Mouse (Mus musculus) stomach, postnatal 0 days (tissue): ENCODE measurements around the gene Kmt5b. TPM values are rescaled to one million over a fixed set of nuclear protein-coding genes. Genes with fewer than 3 reads are reported as not detected.

ENCODE experiments used
- ATAC-seq: fragments of 200-750 bp; cut with Nextera tagmentation; 2 replicates; pipeline ENCODE4 v1.8.0; 2017; ENCODE audit not compliant: low FRiP score, low TSS enrichment
- DNase-seq: peaks from one replicate; pipeline ENCODE4 v3.0.0-alpha.2; 2016; ENCODE audit warnings: low spot score
- H3K27ac ChIP-seq: fragments of 300-500 bp; sonication (generic); replicated peaks from 2 replicates; pipeline ENCODE4 v1.5.1; 2014; ENCODE audit warnings: mild to moderate bottlenecking, control low read depth
- H3K27me3 ChIP-seq: fragments of 300-500 bp; sonication (generic); 2 replicates; pipeline ENCODE4 v1.6.1; 2014; ENCODE audit warnings: low read length; ENCODE audit not compliant: control insufficient read depth, insufficient read depth
- H3K36me3 ChIP-seq: fragments of 300-500 bp; sonication (generic); 2 replicates; pipeline ENCODE4 v1.6.1; 2014; ENCODE audit warnings: low read length, mixed read lengths; ENCODE audit not compliant: control insufficient read depth, insufficient read depth
- H3K4me1 ChIP-seq: fragments of 300-500 bp; sonication (generic); replicated peaks from 2 replicates; pipeline ENCODE4 v1.6.1; 2014; ENCODE audit warnings: antibody characterized with exemption; ENCODE audit not compliant: control insufficient read depth, insufficient read depth
- H3K4me2 ChIP-seq: fragments of 300-500 bp; sonication (generic); replicated peaks from 2 replicates; pipeline ENCODE4 v1.6.1; 2014; ENCODE audit warnings: low read depth, mild to moderate bottlenecking, control low read depth, moderate library complexity
- H3K4me3 ChIP-seq: fragments of 300-500 bp; sonication (generic); 2 replicates; pipeline ENCODE4 v1.5.1; 2014; ENCODE audit warnings: low read depth, low read length, control low read depth
- H3K9ac ChIP-seq: fragments of 300-500 bp; sonication (generic); 2 replicates; pipeline ENCODE4 v1.6.1; 2014; ENCODE audit warnings: mild to moderate bottlenecking, low read length, control low read depth, mixed read lengths
- H3K9me3 ChIP-seq: fragments of 300-500 bp; sonication (generic); 2 replicates; pipeline ENCODE4 v1.6.1; 2016; ENCODE audit warnings: low read length; ENCODE audit not compliant: control insufficient read depth
- CTCF ChIP-seq: IDR thresholded peaks from 2 replicates; pipeline ENCODE4 v1.5.1; 2016; ENCODE audit warnings: antibody characterized with exemption, low read depth, mild to moderate bottlenecking, moderate library complexity
- EP300 ChIP-seq: optimal IDR thresholded peaks from 2 replicates; pipeline ENCODE3; 2016; ENCODE audit warnings: antibody characterized with exemption
- WGBS: fragments of 180-500 bp; shearing (Covaris S2); extraction: QIAGEN DNeasy Blood & Tissue Kit; methylation state at CpG from one replicate; pipeline ENCODE4 v1.1.7; 2014; 5-methylcytosine and 5-hydroxymethylcytosine counted together
- polyA plus RNA-seq: library from polyadenylated mRNA; unstranded; fragments of >200 nt; fragmentation: Nextera tagmentation; extraction: Ambion mirVana; gene quantifications from 2 replicates; pipeline ENCODE4 v1.2.1, GENCODE M21; 2015

Kmt5b gene
- polyA plus RNA-seq, 1 experiment from 2014 or later: 12.4 TPM

DNA sequence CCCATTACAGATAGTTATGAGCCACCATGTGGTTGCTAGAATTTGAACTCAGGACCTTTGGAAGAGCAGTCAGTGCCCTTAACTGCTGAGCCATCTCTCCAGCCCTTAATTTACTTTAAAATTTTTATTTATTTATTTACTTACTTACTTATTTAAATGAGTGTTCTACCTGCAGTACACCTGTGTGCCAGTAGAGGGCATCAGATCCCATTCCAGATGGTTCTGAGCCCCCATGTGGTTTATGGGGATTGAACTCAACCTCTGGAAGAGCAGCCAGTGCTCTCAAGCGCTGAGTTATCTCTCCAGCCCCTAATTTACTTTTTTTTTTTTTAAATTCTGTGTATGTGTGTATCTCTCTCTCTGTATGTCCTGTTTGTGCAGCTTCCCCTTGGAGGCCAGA, 42.4 kb upstream of the Kmt5b start:
- peak; percentile 81 for TF ChIP-seq CTCF
- TF ChIP-seq EP300: no peak
- H3K27me3 ChIP-seq: no peaks in the 10 kb centered on the region
- H3K4me1 ChIP-seq: no peaks in the 10 kb centered on the region
- ATAC-seq: no peak
- H3K4me3 ChIP-seq: no peak overlapping the region
- WGBS: 19% methylated on average over 1 of the region's 1 CpGs
- H3K4me2 ChIP-seq: no peak overlapping the region
- no peak overlapping the region for H3K9ac ChIP-seq
- no peaks in the 10 kb centered on the region for H3K9me3 ChIP-seq
- no peak overlapping the region for H3K27ac ChIP-seq
- H3K36me3 ChIP-seq: no peaks in the 10 kb centered on the region
- peak; percentile 54 for DNase-seq

DNA sequence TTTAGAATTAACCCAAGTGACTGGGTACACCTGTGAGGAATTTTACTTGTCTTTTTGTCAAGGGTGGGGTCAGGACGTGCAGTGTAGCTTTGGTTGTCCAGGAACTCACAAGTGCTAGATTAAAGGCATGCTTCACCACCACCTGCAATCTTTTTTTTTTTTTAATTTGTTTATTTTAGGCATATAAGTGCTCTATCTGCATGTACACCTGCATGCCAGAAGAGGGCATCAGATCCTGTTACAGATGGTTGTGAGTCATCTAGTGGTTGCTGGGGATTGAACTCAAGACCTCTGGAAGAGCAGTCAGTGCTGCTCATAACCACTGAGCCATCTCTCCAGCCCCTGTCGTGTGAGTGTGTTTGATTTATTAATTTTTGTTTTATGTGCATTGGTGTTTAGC, 38.3 kb upstream of the Kmt5b start:
- H3K9ac ChIP-seq: no peak overlapping the region
- no peak overlapping the region for H3K27ac ChIP-seq
- 68% methylated on average over 2 of the region's 2 CpGs for WGBS
- H3K4me2 ChIP-seq: no peak overlapping the region
- no peaks in the 10 kb centered on the region for H3K27me3 ChIP-seq
- H3K36me3 ChIP-seq: no peaks in the 10 kb centered on the region
- ATAC-seq (no peak), DNase-seq (no peak)
- no peaks in the 10 kb centered on the region for H3K9me3 ChIP-seq
- no peaks in the 10 kb centered on the region for H3K4me1 ChIP-seq
- TF ChIP-seq CTCF (0 out of 2 replicates have a peak, but pooled peaks have one; percentile 15), EP300 (no peak)
- no peak overlapping the region for H3K4me3 ChIP-seq

- no peak overlapping the region for H3K27ac ChIP-seq
- no peak overlapping the region for H3K4me3 ChIP-seq
- 75% methylated on average over 7 of the region's 7 CpGs for WGBS
- no peak overlapping the region for H3K4me2 ChIP-seq
- H3K9me3 ChIP-seq: no peaks in the 10 kb centered on the region
- H3K27me3 ChIP-seq: no peaks in the 10 kb centered on the region
- H3K9ac ChIP-seq: no peak overlapping the region
- H3K4me1 ChIP-seq: no peaks in the 10 kb centered on the region
- ATAC-seq (no peak), DNase-seq (no peak)
- no peaks in the 10 kb centered on the region for H3K36me3 ChIP-seq
- TF ChIP-seq CTCF: no peak
- TF ChIP-seq EP300: no peak
Observed at GRCm38 (mm10) chr19:3730781-3731646, 36.2 kb upstream of the Kmt5b start.

DNA sequence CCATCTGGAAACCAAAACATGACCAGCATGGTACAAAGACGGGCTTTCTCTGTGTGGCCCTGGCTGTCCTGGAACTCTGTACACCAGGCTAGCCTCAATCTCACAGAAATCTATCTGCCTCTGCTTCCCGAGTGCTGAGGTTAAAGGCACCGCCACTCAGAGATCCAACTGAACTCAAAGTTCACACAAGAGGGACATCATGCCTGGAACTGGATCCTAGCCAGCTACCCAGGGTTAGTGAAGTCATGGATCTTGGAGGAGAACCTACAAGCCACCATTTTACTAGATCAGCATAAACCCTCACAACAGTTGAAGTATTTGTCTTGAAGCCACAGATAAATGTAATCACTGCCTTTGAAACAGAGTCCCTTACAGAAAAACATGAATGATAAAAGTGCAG, 31.2 kb upstream of the Kmt5b start:
- H3K27ac ChIP-seq: no peak overlapping the region
- no peaks in the 10 kb centered on the region for H3K27me3 ChIP-seq
- no peaks in the 10 kb centered on the region for H3K36me3 ChIP-seq
- ATAC-seq (no peak), DNase-seq (no peak)
- no peaks in the 10 kb centered on the region for H3K4me1 ChIP-seq
- WGBS: 85% methylated on average over 3 of the region's 3 CpGs
- H3K9me3 ChIP-seq: no peaks in the 10 kb centered on the region
- no peak overlapping the region for H3K4me2 ChIP-seq
- no peak overlapping the region for H3K9ac ChIP-seq
- H3K4me3 ChIP-seq: no peak overlapping the region
- TF ChIP-seq EP300 (no peak), CTCF (no peak)

- DNase-seq: no peak
- TF ChIP-seq CTCF (no peak), EP300 (no peak)
- H3K27ac ChIP-seq: no peak overlapping the region
- WGBS: 96% methylated on average over 7 of the region's 7 CpGs
- H3K9me3 ChIP-seq: no peaks in the 10 kb centered on the region
- no peaks in the 10 kb centered on the region for H3K36me3 ChIP-seq
- H3K4me2 ChIP-seq: no peak overlapping the region
- H3K4me1 ChIP-seq: no peaks in the 10 kb centered on the region
- H3K9ac ChIP-seq: no peak overlapping the region
- ATAC-seq: no peak
- no peaks in the 10 kb centered on the region for H3K27me3 ChIP-seq
- no peak overlapping the region for H3K4me3 ChIP-seq
Observed at GRCm38 (mm10) chr19:3739650-3740049, 27.6 kb upstream of the Kmt5b start.

DNA sequence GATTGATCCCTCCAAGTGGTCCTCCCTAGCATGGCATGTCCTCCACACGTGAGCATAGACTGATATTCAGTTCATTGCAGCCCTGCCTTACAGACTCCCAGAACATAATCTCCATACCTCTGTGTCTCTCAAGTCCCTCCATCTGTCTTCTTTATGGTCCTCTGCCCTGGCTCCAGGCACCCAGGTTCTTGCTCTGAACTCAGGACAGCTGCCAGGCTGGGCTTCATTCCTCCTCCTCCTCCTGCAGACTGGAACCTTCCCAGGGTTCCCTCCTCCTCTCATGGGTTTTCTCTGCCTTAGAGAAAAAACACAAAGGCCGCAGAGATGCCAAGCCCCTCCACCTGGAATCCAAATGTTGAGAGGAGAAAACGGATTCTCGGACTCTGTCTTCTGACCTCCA, 24.5 kb upstream of the Kmt5b start:
- DNase-seq (no peak), ATAC-seq (no peak)
- Histone ChIP-seq H3K4me2 (no peak overlapping the region), H3K9me3 (no peaks in the 10 kb centered on the region), H3K27me3 (no peaks in the 10 kb centered on the region), H3K4me1 (no peaks in the 10 kb centered on the region), H3K4me3 (no peak overlapping the region), H3K27ac (no peak overlapping the region), H3K36me3 (no peaks in the 10 kb centered on the region), H3K9ac (no peak overlapping the region)
- 35% methylated on average over 4 of the region's 4 CpGs for WGBS
- TF ChIP-seq CTCF (no peak), EP300 (no peak)
